Mouse (Mus musculus) ES-E14 (cell line): ENCODE results near the gene Pcdh17. TPM values are rescaled to one million over a fixed set of nuclear protein-coding genes. Genes with fewer than 3 reads are reported as not detected.

ENCODE experiments used
- DNase-seq: peaks from one replicate; pipeline ENCODE4 v3.0.0-alpha.2; 2013; ENCODE audit warnings: low read depth, low spot score
- H3K27ac ChIP-seq: 2 replicates; pipeline ENCODE4 v1.5.1; 2012; ENCODE audit warnings: low read depth, mild to moderate bottlenecking, low read length, moderate library complexity, mixed read lengths; ENCODE audit not compliant: poor library complexity, insufficient read depth, severe bottlenecking
- H3K36me3 ChIP-seq: 2 replicates; pipeline ENCODE4 v1.6.1; 2012; ENCODE audit warnings: mild to moderate bottlenecking, low read length, moderate library complexity, mixed read lengths; ENCODE audit not compliant: control insufficient read depth, poor library complexity, insufficient read depth, severe bottlenecking
- H3K4me1 ChIP-seq, 2 experiments: fragments of 150-350 bp in 1 of 2; sonication (generic) in 1 of 2; 2 replicates each; pipeline ENCODE4 v1.6.1; 2012; ENCODE audit warnings: low read length in 2 of 2, mild to moderate bottlenecking in 1 of 2, mixed read lengths in 1 of 2; ENCODE audit not compliant: control insufficient read depth in 2 of 2, insufficient read depth in 2 of 2, poor library complexity in 1 of 2
- H3K4me3 ChIP-seq, 2 experiments: fragments of 150-350 bp in 1 of 2; sonication (generic) in 1 of 2; 2 replicates each; pipeline ENCODE4 v1.5.1; 2012; ENCODE audit warnings: low read length in 2 of 2, low read depth in 1 of 2, mild to moderate bottlenecking in 1 of 2, mixed read lengths in 1 of 2; ENCODE audit not compliant: insufficient read depth in 1 of 2, poor library complexity in 1 of 2, severe bottlenecking in 1 of 2
- H3K9ac ChIP-seq: 2 replicates; pipeline ENCODE4 v1.6.1; 2012; ENCODE audit warnings: low read depth, mild to moderate bottlenecking, low read length, mixed read lengths; ENCODE audit not compliant: poor library complexity, insufficient read depth, severe bottlenecking
- H3K9me3 ChIP-seq: fragments of 150-350 bp; sonication (generic); 2 replicates; pipeline ENCODE4 v1.6.1; 2012; ENCODE audit warnings: low read depth, mild to moderate bottlenecking, low read length; ENCODE audit not compliant: control insufficient read depth, insufficient read depth
- CHD2 ChIP-seq: IDR thresholded peaks from 2 replicates; pipeline ENCODE4 v1.6.1; 2014; ENCODE audit warnings: mild to moderate bottlenecking, low read depth, low read length, inconsistent platforms
- HCFC1 ChIP-seq: IDR thresholded peaks from 2 replicates; pipeline ENCODE4 v1.6.1; 2012; ENCODE audit warnings: low read length, inconsistent platforms, borderline replicate concordance; ENCODE audit not compliant: insufficient read depth
- MAFK ChIP-seq: IDR thresholded peaks from 2 replicates; pipeline ENCODE4 v1.6.1; 2014; ENCODE audit warnings: mild to moderate bottlenecking, low read depth, low read length, inconsistent platforms; ENCODE audit not compliant: insufficient read depth
- ZC3H11A ChIP-seq: IDR thresholded peaks from 2 replicates; pipeline ENCODE4 v1.6.1; 2012; ENCODE audit warnings: low read depth, mild to moderate bottlenecking, inconsistent platforms, low read length, borderline replicate concordance
- ZNF384 ChIP-seq: IDR thresholded peaks from 2 replicates; pipeline ENCODE4 v1.6.1; 2012; ENCODE audit warnings: low read depth, low read length, inconsistent platforms
- in situ Hi-C, 2 experiments: fragments of 600-800 bp; cut with MboI; formaldehyde crosslinking; loops; one replicate each; pipeline ENCODE4 v1.15.1; 2025; ENCODE audit warnings: low sequenced_read_pairs in 2 of 2, inconsistent platforms in 1 of 2; ENCODE audit not compliant: unreplicated experiment in 2 of 2
- total RNA-seq: library from RNA; depleted of rRNA; stranded (reverse); fragments of 300-350 nt; gene quantifications from 2 replicates; pipeline ENCODE4 v1.2.3, GENCODE M21; 2012

The Pcdh17 gene
- total RNA-seq, 1 experiment = 0.22 TPM

DNA sequence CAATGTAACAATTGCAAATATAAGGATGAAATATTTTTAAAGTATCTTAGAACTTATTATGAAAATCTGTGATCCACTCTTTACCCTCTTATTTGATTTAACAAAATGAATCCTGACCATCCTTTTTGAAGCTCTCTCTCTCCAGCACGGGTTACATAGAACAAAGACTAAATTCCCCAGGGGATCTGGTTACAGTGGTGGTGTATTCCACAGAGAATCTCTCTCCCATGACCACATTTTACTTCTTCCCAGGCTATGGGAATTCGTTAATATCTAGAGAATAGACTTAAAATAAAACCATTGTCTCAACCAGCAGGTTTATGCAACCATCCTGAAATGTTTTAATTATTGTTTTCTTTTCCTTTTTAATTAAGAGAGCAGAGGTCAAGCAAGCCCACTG is 89.0 kb downstream of the Pcdh17 start:
- H3K9ac ChIP-seq = no peak overlapping the region
- in situ Hi-C loops = no loop called here
- TF ChIP-seq HCFC1 = no peak
- no peak for TF ChIP-seq MAFK
- no peak for DNase-seq
- H3K9me3 ChIP-seq = no peaks in the 10 kb centered on the region
- H3K27ac ChIP-seq = no peak overlapping the region
- H3K4me1 ChIP-seq = no peaks in the 10 kb centered on the region
- H3K36me3 ChIP-seq = no peaks in the 10 kb centered on the region
- H3K4me3 ChIP-seq = no peak overlapping the region

DNA sequence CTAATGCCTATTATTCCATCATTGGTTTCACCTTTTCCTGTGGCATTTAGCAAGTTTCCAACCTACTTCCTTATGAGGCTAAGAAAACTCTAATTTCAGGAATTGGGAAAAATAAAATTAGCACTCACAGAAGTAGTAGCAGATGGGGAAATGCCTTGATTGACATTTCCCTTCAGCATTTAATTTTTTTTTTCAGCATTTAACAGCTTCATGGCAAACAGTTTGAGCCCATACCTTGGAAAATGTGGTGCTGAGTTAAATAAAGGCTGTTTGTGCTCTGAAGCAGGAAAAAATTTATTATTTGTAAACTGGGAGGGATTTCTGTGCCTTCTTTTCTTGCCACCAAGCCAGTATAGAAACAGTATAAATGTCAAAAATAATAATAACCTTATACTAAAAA is 91.9 kb downstream of the Pcdh17 start:
- no peak overlapping the region for H3K27ac ChIP-seq
- H3K9me3 ChIP-seq = no peaks in the 10 kb centered on the region
- no peaks in the 10 kb centered on the region for H3K36me3 ChIP-seq
- no peak overlapping the region for H3K9ac ChIP-seq
- no peak overlapping the region for H3K4me3 ChIP-seq
- no peaks in the 10 kb centered on the region for H3K4me1 ChIP-seq
- in situ Hi-C loops = no loop called here
- DNase-seq = no peak
- TF ChIP-seq ZC3H11A (no peak), MAFK (no peak), ZNF384 (no peak), HCFC1 (no peak), CHD2 (no peak)

DNA sequence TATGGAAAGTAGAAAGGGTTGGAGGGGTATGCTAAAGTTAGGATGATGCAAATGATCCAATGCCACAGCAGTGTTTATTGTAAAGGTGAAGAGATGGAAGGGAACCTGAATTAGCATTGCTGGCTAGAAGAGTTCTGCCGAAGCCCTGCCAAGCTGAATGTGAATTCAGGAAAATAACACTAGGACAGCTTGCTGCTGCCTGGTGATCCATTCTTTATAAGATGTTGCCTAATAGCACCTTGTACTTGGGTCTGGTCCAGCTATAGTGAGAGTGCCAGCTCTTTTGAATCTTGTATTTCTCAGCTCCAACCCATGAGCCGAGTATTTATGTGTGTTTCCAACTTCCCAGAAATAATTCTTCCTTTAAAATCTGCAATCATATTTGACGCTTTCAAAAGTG is 98.5 kb downstream of the Pcdh17 start:
- no peaks in the 10 kb centered on the region for H3K4me1 ChIP-seq
- no peaks in the 10 kb centered on the region for H3K9me3 ChIP-seq
- no peaks in the 10 kb centered on the region for H3K36me3 ChIP-seq
- DNase-seq = no peak
- in situ Hi-C loops = no loop called here
- no peak for TF ChIP-seq CHD2
- H3K9ac ChIP-seq = no peak overlapping the region
- no peak overlapping the region for H3K4me3 ChIP-seq
- no peak overlapping the region for H3K27ac ChIP-seq

DNA sequence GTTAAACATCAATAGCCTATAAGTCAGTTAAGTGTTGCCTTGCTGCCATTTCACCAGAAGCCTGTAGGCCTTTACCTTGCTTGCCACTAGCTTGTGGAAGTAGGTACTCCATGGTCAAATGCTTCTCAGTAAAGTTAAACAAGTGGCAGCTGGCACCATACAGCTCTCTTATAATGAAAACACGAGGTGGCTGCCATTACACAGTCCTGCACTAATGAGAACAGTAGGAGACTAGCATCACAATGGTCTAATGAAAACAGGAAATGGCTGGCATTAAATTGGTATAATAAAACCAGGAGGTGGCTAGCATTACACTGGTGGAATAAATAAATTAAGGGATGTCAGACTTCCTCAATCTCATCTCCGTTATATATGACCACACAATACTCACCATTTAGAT is 102.6 kb downstream of the Pcdh17 start:
- Histone ChIP-seq H3K36me3 (no peaks in the 10 kb centered on the region), H3K4me1 (no peaks in the 10 kb centered on the region), H3K4me3 (no peak overlapping the region), H3K9ac (no peak overlapping the region), H3K9me3 (no peaks in the 10 kb centered on the region), H3K27ac (no peak overlapping the region)
- in situ Hi-C loops = no loop called here
- no peak for TF ChIP-seq ZNF384
- no peak for TF ChIP-seq HCFC1
- no peak for TF ChIP-seq MAFK
- no peak for TF ChIP-seq ZC3H11A
- no peak for TF ChIP-seq CHD2
- DNase-seq = no peak

DNA sequence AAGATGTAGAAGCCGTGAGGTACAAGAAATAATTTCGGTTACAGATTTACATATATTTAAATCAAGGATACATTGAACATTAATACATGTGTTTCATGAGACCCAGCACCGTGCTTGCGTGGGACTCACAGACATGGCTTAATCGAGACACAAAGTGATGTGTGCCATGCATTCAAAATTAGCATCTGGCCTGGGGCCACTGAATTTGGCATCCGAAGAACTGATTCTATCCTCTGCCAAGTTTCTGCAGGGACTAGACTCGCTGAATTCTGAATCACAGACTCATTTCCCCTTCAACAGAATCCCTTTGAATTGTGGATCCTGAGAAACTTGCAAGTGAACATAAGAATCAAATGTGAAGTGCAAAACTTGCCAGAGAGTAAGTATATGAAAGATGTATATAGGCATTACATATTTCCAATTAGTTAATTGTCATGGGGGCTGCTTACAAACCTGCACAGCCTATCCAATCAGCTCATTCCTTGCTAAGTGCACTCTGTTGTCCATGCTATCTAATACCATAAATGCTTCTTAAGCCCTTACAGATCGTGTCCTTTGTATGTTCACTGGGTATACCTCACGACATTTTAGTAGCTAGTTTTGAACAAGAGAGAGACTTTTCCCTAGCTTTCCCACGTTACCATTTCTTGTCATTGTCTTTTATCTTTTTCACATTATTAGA is 104.3 kb downstream of the Pcdh17 start:
- in situ Hi-C loops = no loop called here
- no peak for TF ChIP-seq ZC3H11A
- TF ChIP-seq HCFC1 = no peak
- no peak for TF ChIP-seq ZNF384
- TF ChIP-seq CHD2 = no peak
- TF ChIP-seq MAFK = no peak
- Histone ChIP-seq H3K9ac (no peak overlapping the region), H3K4me1 (no peaks in the 10 kb centered on the region), H3K27ac (no peak overlapping the region), H3K4me3 (no peak overlapping the region), H3K9me3 (no peaks in the 10 kb centered on the region), H3K36me3 (no peaks in the 10 kb centered on the region)
- DNase-seq = no peak
